Mouse (Mus musculus): Measurements from ENCODE around the gene Rsph1.
A peak's percentile ranks its signal among the peaks of the same experiment; 100 is the strongest.

Gene Rsph1

DNA sequence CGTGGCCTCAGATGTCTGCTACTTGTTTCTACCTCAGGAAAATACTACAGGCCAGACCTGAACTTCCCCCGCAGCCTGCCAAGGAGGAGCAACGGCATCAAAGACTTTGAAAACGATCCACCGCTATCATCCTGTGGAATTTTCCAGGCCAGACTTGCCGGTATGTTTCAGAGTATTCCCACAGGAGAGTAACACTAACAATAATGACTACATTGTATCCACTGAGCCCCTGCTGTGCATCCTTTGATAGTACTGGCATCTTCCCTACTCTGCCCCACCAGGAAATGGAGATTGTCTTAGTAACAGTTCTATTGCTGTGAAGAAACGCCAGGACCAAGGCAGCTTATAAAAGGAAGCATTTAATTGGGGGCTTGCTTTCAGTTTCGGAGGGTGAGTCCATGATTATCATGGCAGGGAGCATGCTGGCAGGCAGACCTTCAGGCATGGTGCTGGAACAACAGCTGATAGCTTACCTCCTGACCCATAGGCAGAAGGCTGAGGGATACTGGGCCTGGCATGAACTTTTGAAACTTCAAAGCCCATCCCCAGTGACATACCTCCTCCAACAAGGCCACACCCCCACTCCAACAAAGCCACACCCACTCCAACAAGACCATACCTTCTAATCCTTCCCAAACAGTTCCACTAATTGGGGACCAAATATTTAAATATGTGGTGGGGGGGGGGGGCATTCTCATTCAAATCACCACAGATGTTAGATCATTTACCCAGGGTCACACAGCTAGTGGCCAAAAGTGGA lies 44.8 kb downstream of the Rsph1 start:
- no peak for DNase-seq (ENCODE audit: low read depth, low spot score)
- Histone ChIP-seq H3K36me3 (ENCODE audit: control insufficient read depth, insufficient read depth, low read length, poor library complexity, severe bottlenecking) (no peaks in the 10 kb centered on the region), H3K27me3 (ENCODE audit: control insufficient read depth, insufficient read depth, low read length, poor library complexity, severe bottlenecking) (no peaks in the 10 kb centered on the region)

DNA sequence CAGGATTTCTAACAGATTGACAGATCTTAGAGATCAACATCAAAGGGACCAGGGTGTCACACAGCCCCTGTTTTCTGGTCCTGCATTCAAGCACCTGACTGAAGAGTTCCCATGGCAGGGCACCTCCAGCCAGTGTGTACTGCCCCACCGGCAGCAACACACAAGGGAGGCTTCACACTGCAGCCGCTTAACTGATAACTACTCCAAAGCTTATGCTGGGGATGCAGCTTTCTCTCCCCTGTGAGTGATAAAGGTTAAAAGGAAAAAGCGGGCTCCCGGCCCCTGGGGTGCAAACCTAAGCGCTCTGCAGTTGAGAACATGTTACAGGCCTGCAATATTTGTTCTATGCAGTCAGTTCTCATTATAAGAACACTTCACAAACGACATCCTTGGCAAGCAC lies 45.4 kb downstream of the Rsph1 start:
- Histone ChIP-seq H3K36me3 (ENCODE audit: control insufficient read depth, insufficient read depth, low read length, poor library complexity, severe bottlenecking) (no peaks in the 10 kb centered on the region), H3K27me3 (ENCODE audit: control insufficient read depth, insufficient read depth, low read length, poor library complexity, severe bottlenecking) (no peaks in the 10 kb centered on the region)
- DNase-seq (ENCODE audit: low read depth, low spot score): no peak

DNA sequence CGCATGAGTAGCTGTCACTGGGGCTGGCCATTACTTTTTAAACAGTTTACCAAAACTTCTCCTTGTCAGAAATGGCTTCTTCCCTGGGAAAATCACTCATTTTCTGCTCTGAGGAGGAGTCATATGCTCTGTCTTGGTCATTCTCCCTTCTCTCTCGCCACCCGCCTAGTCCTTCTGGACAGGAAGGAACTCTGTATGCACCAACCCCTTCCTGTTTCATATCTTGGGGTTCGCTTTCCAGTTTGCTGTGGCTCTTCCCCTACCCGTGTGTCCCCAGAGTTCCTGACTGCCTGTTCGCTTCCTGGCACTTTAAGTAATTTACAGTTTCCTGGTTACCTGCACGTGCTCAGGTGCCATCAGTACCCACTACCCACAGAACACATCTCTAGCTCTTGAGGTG lies 50.3 kb downstream of the Rsph1 start:
- DNase-seq (ENCODE audit: low read depth, low spot score): no peak
- Histone ChIP-seq H3K27me3 (ENCODE audit: control insufficient read depth, insufficient read depth, low read length, poor library complexity, severe bottlenecking) (no peaks in the 10 kb centered on the region), H3K36me3 (ENCODE audit: control insufficient read depth, insufficient read depth, low read length, poor library complexity, severe bottlenecking) (no peaks in the 10 kb centered on the region)

DNA sequence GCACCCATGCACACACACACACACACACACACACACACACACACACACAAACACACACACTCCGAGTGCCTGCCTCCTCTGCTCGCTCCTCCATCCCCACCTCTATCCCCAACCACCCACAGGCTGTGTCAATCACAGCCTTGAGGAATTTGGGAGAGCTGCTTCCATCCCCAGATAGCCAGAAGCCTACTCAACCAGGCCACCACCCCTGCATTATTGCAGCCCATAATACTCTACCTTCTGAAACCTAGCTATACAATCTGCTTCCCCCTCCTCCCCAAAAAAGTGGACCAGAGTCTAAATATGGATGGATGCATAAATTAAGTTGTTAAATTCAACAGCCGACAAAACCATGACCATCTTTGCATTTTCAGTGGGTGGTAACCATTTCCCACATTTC lies 50.8 kb downstream of the Rsph1 start:
- peak; percentile 36 for DNase-seq (ENCODE audit: low read depth, low spot score)
- Histone ChIP-seq H3K36me3 (ENCODE audit: control insufficient read depth, insufficient read depth, low read length, poor library complexity, severe bottlenecking) (no peaks in the 10 kb centered on the region), H3K27me3 (ENCODE audit: control insufficient read depth, insufficient read depth, low read length, poor library complexity, severe bottlenecking) (no peaks in the 10 kb centered on the region)

DNA sequence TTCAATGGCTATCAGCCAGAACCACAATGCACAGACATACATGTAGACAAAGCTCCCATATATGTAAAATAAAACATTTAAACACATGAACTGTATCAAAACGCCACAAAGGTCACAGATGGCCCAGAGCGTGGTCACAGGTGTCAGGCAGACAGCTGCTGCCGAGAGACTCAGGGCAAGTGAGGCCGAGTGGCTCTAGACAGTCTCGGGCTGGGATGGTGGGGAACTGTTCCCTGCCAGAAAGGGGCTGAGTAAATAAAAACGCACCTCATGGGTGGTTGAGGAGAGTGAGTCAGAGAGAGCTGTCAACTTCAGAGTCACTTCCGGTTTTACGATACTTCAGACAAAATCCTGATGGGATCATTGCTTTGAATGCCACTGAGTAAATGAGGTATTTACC lies 52.6 kb downstream of the Rsph1 start:
- Histone ChIP-seq H3K36me3 (ENCODE audit: control insufficient read depth, insufficient read depth, low read length, poor library complexity, severe bottlenecking) (no peaks in the 10 kb centered on the region), H3K27me3 (ENCODE audit: control insufficient read depth, insufficient read depth, low read length, poor library complexity, severe bottlenecking) (no peaks in the 10 kb centered on the region)
- peak; percentile 33 for DNase-seq (ENCODE audit: low read depth, low spot score)

DNA sequence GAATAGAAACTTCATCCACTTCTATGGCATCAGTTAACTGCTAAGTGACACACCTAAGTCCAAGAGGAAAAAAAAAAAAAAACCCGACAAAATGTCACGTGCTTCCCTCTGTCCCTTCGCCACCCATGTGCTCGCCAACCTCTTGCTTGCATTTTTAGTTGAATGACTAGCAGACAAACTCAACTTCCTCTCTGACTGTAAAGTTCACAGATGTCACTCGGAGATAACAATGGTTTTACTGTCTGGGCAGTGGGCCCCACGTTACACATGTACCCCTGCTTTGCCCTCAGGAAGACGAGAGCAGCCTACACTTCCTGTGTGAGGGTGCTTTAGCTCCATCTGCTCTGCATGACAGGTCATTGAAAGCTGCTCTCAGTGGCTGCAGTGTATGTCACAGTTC lies 53.3 kb downstream of the Rsph1 start:
- no peaks in the 10 kb centered on the region for H3K27me3 ChIP-seq (ENCODE audit: control insufficient read depth, insufficient read depth, low read length, poor library complexity, severe bottlenecking)
- H3K36me3 ChIP-seq (ENCODE audit: control insufficient read depth, insufficient read depth, low read length, poor library complexity, severe bottlenecking): no peaks in the 10 kb centered on the region
- peak; percentile 65 for DNase-seq (ENCODE audit: low read depth, low spot score)

DNA sequence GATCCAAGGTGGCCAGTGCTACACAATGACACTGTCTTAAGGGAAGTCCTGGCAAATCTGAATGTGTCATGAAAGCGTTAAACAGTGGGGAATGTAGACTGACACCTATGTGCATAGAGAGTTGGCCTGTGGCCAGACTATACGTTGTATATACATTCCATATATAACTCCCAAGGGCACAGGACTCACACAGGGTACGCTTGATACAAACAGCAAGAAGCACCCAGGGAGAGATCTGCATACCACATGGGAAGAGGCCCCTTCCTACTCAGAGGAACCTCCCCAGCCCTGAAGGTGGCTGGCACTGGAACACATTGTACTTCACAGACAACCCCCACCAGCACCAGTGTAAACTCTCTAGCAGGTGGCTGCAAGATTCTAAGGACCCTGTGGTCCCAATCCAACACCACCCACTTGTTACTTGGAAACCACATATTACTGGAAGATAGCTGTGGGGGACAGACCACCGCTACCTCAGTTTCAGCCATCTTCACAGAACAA lies 54.3 kb downstream of the Rsph1 start:
- DNase-seq (ENCODE audit: low read depth, low spot score): no peak
- Histone ChIP-seq H3K27me3 (ENCODE audit: control insufficient read depth, insufficient read depth, low read length, poor library complexity, severe bottlenecking) (no peaks in the 10 kb centered on the region), H3K36me3 (ENCODE audit: control insufficient read depth, insufficient read depth, low read length, poor library complexity, severe bottlenecking) (no peaks in the 10 kb centered on the region)

DNA sequence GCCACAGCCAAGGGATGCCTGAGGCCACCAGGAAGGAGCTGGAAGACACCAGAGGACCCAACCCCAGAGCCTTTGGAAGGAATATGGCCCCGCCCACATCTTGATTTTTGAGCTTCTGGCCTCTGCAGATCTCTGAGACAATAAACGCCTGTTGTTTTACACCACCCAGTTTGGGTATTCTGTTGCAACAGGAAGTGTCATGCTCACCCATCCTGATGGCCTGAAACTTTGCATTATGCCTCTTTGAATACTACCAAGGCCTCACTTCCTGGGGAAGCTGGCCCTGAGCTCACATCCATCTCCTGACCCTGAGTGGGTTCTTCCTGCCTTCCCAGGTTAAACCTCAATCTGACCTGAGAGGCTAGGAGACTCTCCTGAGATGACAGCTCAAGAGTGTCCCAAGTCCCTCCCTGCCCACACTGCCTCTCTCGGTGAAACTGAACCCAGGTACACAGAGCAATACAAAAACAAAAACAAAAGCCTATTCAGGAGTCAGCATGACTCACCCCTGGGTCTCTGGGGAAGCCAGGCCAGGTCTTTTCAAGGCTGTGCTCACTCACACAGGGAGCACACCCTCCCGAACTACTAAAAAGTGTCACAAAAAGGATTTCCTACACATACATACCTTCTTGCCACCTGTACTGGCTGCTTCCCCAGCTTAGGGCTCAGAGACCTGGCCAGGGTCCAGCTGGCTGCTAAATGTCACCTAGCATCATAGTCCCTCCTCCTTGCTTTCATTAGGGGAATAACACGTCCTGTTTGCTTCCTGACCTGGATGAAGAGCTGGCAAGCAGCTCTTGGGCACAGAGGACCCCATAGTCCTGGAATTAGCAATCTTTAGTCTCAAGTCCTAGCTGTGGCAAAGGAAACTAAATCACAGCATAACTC lies 60.9 kb downstream of the Rsph1 start:
- Histone ChIP-seq H3K36me3 (ENCODE audit: control insufficient read depth, insufficient read depth, low read length, poor library complexity, severe bottlenecking) (no peaks in the 10 kb centered on the region), H3K27me3 (ENCODE audit: control insufficient read depth, insufficient read depth, low read length, poor library complexity, severe bottlenecking) (no peaks in the 10 kb centered on the region)
- DNase-seq (ENCODE audit: low read depth, low spot score): peak; percentile 44

DNA sequence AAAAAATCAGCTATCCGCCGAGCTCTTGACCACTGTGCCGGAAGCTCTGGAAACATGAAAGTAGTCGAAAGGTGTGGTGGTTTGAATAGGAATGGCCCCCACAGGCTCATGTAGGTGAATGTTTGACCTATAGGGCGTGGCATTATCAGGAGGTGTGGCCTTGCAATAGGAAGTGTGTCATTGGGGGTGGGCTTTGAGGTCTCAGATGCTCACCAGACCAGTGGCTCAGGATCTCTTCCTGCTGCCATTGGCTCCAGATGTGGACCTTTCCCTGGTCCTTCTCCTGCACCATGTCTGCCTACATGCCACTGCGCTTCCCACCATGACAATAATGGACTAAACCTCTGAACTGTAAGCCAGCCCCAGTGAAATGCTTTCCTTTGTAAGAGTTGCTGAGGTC lies 65.3 kb downstream of the Rsph1 start:
- H3K36me3 ChIP-seq (ENCODE audit: control insufficient read depth, insufficient read depth, low read length, poor library complexity, severe bottlenecking): no peaks in the 10 kb centered on the region
- DNase-seq (ENCODE audit: low read depth, low spot score): no peak
- H3K27me3 ChIP-seq (ENCODE audit: control insufficient read depth, insufficient read depth, low read length, poor library complexity, severe bottlenecking): no peaks in the 10 kb centered on the region

DNA sequence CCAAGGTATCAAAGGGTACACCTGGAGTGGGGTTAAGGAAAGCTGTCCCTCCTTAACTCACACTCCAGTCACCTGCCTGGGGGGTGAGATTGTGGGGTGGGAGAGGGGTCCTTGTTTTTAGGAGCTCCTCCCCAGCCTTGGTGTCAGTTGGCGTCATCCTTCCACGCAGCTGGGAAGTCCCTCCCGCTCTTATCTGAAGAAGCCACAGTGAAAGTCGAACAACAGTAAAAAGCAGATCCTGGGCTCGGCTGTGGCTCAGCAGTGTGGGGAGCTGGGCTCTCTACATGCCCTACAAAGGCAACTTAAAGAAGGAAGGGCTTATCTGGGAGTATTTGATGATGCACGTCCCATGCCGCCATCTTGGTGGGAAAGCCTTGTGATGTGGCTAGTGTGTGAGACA lies 66.9 kb downstream of the Rsph1 start:
- H3K36me3 ChIP-seq (ENCODE audit: control insufficient read depth, insufficient read depth, low read length, poor library complexity, severe bottlenecking): no peaks in the 10 kb centered on the region
- H3K27me3 ChIP-seq (ENCODE audit: control insufficient read depth, insufficient read depth, low read length, poor library complexity, severe bottlenecking): no peaks in the 10 kb centered on the region
- no peak for DNase-seq (ENCODE audit: low read depth, low spot score)

DNA sequence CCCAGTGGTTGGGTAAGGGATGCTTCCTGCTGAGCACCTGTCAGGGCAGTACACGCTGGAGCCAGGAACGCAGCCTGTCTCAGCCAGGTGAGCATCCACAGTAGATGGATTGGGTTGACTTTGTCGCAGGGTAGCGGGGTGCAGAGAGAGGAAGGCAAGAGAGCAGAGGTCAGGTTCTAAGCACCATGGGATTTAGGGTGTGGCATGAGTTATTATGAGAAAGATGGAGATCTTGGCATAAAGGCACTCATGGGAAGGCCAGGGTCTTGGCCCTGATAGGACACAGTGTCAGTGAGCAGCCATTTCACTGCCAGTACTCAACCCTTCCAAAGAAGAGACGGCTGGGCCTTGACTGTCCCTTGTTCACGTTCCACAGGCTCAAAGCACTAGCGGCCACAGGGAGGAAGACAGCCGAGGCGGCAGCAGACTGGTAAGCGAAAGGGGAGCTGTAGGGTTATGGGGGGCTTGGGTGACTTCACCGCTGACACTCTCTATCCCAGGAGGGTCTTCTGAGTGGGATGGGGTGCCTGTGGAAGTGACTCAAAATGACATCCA lies 67.7 kb downstream of the Rsph1 start:
- no peaks in the 10 kb centered on the region for H3K27me3 ChIP-seq (ENCODE audit: control insufficient read depth, insufficient read depth, low read length, poor library complexity, severe bottlenecking)
- no peak for DNase-seq (ENCODE audit: low read depth, low spot score)
- H3K36me3 ChIP-seq (ENCODE audit: control insufficient read depth, insufficient read depth, low read length, poor library complexity, severe bottlenecking): no peaks in the 10 kb centered on the region

DNA sequence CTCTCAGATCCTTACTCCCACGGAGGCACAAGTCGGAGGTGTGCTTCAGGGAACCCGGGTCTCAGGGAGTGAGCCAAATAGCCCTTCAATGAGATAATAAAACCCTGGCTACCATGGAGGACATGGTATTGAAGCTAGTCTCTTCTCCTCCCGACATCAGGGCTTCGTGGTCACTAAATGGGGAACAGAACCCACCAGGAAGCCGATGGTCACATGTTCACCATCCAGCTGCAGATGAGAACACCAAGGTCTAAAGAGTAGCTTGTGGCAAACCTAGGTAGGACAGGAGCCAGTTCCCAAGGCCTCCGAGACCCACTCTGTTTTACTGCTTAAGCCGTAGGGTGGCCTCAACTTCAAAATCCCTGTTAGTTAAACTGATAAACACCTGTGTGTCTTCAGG lies 68.5 kb downstream of the Rsph1 start:
- DNase-seq (ENCODE audit: low read depth, low spot score): no peak
- no peaks in the 10 kb centered on the region for H3K36me3 ChIP-seq (ENCODE audit: control insufficient read depth, insufficient read depth, low read length, poor library complexity, severe bottlenecking)

DNA sequence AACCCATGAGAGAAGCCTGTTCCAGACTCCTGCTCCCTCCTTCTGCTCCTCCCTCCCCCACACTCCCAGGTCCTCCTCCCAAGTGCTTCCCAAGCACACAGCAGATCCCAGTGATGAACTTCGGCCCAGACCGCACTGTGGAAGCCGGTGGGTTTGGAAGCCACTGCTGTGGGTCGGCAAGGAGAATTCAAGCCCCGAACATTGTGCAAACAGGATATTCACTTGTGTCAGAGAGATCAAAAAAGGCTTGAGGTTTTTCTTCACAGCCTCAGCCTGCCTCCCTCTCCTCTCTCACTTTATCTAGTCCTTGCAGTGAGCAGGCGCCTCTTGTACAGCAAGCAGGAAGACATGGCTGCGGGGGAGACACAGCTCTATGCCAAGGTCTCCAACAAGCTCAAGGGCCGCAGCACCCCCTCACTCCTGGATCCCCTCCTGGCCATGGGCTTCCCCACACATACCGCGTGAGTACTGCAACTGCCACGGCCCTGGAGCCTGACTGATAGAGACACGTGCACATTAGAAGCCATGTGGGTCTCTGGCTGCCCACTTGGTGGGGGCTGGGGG lies 69.3 kb downstream of the Rsph1 start, which contains the start of gene Ubash3a:
Gene Ubash3a (plus strand): TSS at position 103 of the 564 bp plus-strand sequence.
- no peak for DNase-seq (ENCODE audit: low read depth, low spot score)
- H3K36me3 ChIP-seq (ENCODE audit: control insufficient read depth, insufficient read depth, low read length, poor library complexity, severe bottlenecking): no peaks in the 10 kb centered on the region
- H3K27me3 ChIP-seq (ENCODE audit: control insufficient read depth, insufficient read depth, low read length, poor library complexity, severe bottlenecking): no peaks in the 10 kb centered on the region

More for the DNA sequence above, 68.5 kb downstream of the Rsph1 start:
- H3K27me3 ChIP-seq (ENCODE audit: control insufficient read depth, insufficient read depth, low read length, poor library complexity, severe bottlenecking): no peaks in the 10 kb centered on the region

All from splenic B cell, adult 2 months (primary cell).